Mouse (Mus musculus) CH12.LX (cell line): ENCODE data around the gene Spsb4.

Experiments used
- CTCF ChIP-seq, 2 experiments: IDR thresholded peaks in 1 of 2; conservative IDR thresholded peaks in 1 of 2; 2 replicates each; pipeline ENCODE4 v1.5.1; 2011 to 2012; ENCODE audit warnings: low read depth in 2 of 2, low read length in 2 of 2, improper control_type of control experiment in 1 of 2, inconsistent platforms in 1 of 2, mild to moderate bottlenecking in 1 of 2, moderate library complexity in 1 of 2
- EP300 ChIP-seq: IDR thresholded peaks from 2 replicates; pipeline ENCODE4 v1.6.1; 2011; ENCODE audit warnings: low read length, improper control_type of control experiment
- MAFK ChIP-seq: IDR thresholded peaks from 2 replicates; pipeline ENCODE4 v1.6.1; 2011; ENCODE audit warnings: low read length, improper control_type of control experiment; ENCODE audit not compliant: insufficient replicate concordance
- MAX ChIP-seq: IDR thresholded peaks from 2 replicates; pipeline ENCODE4 v1.6.1; 2011; ENCODE audit warnings: low read length, improper control_type of control experiment
- MEF2A ChIP-seq: IDR thresholded peaks from 2 replicates; pipeline ENCODE4 v1.6.1; 2014; ENCODE audit warnings: low read depth, mild to moderate bottlenecking, inconsistent platforms, low read length, improper control_type of control experiment, borderline replicate concordance
- POLR2A ChIP-seq: IDR thresholded peaks from 2 replicates; pipeline ENCODE4 v1.6.1; 2011; ENCODE audit warnings: low read depth, mild to moderate bottlenecking, improper control_type of control experiment, low read length

DNA sequence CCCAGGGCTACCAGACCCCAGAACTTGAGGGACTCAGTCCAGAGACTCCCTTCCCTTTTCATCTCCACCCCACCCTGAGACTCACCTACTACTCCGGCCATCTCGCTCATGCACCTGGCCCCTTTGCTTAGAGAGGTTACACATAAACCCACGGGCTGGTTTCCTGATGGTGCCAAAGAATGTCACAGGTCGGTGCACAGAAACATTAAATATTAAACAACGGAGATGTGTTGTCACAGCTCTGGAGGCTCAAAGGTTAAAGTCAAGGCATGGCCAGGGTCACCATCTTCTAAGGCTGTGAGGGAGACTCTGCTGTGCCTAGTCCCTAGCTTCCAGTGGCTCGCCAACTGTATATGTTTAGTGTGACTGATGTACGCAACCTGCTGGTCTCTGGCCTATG, 52.2 kb downstream of the Spsb4 start:
- TF ChIP-seq POLR2A (no peak), EP300 (no peak), MAX (no peak), MEF2A (no peak), CTCF (conservative IDR thresholded peaks at IDR 0.05 in 1 of 2, IDR thresholded peaks at IDR 0.05 in 1 of 2; ENCODE audit: low read depth in 2 of 2, low read length in 2 of 2) (no peak), MAFK (no peak)
